Mouse (Mus musculus) CH12.LX (cell line): ENCODE measurements at regions not wholly inside any gene's neighbourhood (a gene's known extent, or its start where the extent isn't known, plus 50 kb on each side); places are given as distances from the start of the nearest gene placed in this dataset.

Experiments used
- DNase-seq: peaks from one replicate; pipeline ENCODE4 v3.0.0-alpha.2; 2013; ENCODE audit errors: extremely low read depth
- H3K27ac ChIP-seq: 2 replicates; pipeline ENCODE4 v1.5.1; 2012; ENCODE audit warnings: low read depth, mild to moderate bottlenecking, control low read depth, moderate library complexity; ENCODE audit not compliant: insufficient read depth
- H3K27me3 ChIP-seq: replicated peaks from 2 replicates; pipeline ENCODE3; 2012; ENCODE audit warnings: inconsistent platforms
- H3K36me3 ChIP-seq, 2 experiments: replicated peaks in 1 of 2; 2 replicates each; pipeline versions ENCODE3 to v1.6.1; 2012; ENCODE audit warnings: inconsistent platforms in 1 of 2, low read length in 1 of 2, mild to moderate bottlenecking in 1 of 2, mixed read lengths in 1 of 2, moderate library complexity in 1 of 2; ENCODE audit not compliant: control insufficient read depth in 1 of 2, insufficient read depth in 1 of 2
- H3K4me1 ChIP-seq, 2 experiments: 2 replicates each; pipeline ENCODE4 v1.6.1; 2012; ENCODE audit warnings: inconsistent platforms in 1 of 2, moderate library complexity in 1 of 2; ENCODE audit not compliant: insufficient read depth in 2 of 2, control insufficient read depth in 1 of 2
- H3K4me2 ChIP-seq: 2 replicates; pipeline ENCODE4 v1.6.1; 2012; ENCODE audit warnings: low read depth, mild to moderate bottlenecking, control low read depth; ENCODE audit not compliant: poor library complexity, insufficient read depth, severe bottlenecking
- H3K4me3 ChIP-seq, 3 experiments: fragments of 150-350 bp in 1 of 3; sonication (generic) in 1 of 3; replicated peaks in 1 of 3; 2 replicates each; pipeline versions ENCODE3 to v1.5.1; 2011 to 2012; ENCODE audit warnings: low read depth in 2 of 3, low read length in 2 of 3, mild to moderate bottlenecking in 2 of 3, moderate library complexity in 2 of 3, control low read depth in 1 of 3, improper control_type of control experiment in 1 of 3, inconsistent platforms in 1 of 3, mixed read lengths in 1 of 3; ENCODE audit not compliant: poor library complexity in 1 of 3
- H3K79me2 ChIP-seq: replicated peaks from 2 replicates; pipeline ENCODE4 v1.6.1; 2012; ENCODE audit warnings: mild to moderate bottlenecking, moderate library complexity; ENCODE audit not compliant: control insufficient read depth, poor library complexity, insufficient read depth, severe bottlenecking; ENCODE audit errors: extremely low read depth
- H3K9ac ChIP-seq: 2 replicates; pipeline ENCODE4 v1.6.1; 2012; ENCODE audit warnings: low read depth, mild to moderate bottlenecking, control low read depth, moderate library complexity; ENCODE audit not compliant: insufficient read depth
- H3K9me3 ChIP-seq: replicated peaks from 2 replicates; pipeline ENCODE3; 2012; ENCODE audit warnings: low read length, inconsistent platforms, mixed read lengths
- E2F4 ChIP-seq: IDR thresholded peaks from 2 replicates; pipeline ENCODE4 v1.6.1; 2011; ENCODE audit warnings: low read depth, low read length, improper control_type of control experiment; ENCODE audit not compliant: insufficient replicate concordance
- ETS1 ChIP-seq: conservative IDR thresholded peaks from 2 replicates; pipeline ENCODE4 v1.6.1; 2012; ENCODE audit warnings: low read depth, mild to moderate bottlenecking, inconsistent platforms, low read length, improper control_type of control experiment, moderate library complexity
- GABPA ChIP-seq: IDR thresholded peaks from 2 replicates; pipeline ENCODE4 v1.6.1; 2012; ENCODE audit warnings: low read depth, low read length, improper control_type of control experiment, inconsistent platforms; ENCODE audit not compliant: insufficient replicate concordance
- IRF4 ChIP-seq: IDR thresholded peaks from 2 replicates; pipeline ENCODE4 v1.6.1; 2014; ENCODE audit warnings: low read depth, mild to moderate bottlenecking, inconsistent platforms, low read length, improper control_type of control experiment
- MAX ChIP-seq: IDR thresholded peaks from 2 replicates; pipeline ENCODE4 v1.6.1; 2011; ENCODE audit warnings: low read length, improper control_type of control experiment
- MAZ ChIP-seq: IDR thresholded peaks from 2 replicates; pipeline ENCODE4 v1.6.1; 2012; ENCODE audit warnings: low read depth, mild to moderate bottlenecking, inconsistent platforms, low read length, improper control_type of control experiment, moderate library complexity
- MEF2A ChIP-seq: IDR thresholded peaks from 2 replicates; pipeline ENCODE4 v1.6.1; 2014; ENCODE audit warnings: low read depth, mild to moderate bottlenecking, inconsistent platforms, low read length, improper control_type of control experiment, borderline replicate concordance
- MYC ChIP-seq: IDR thresholded peaks from 2 replicates; pipeline ENCODE4 v1.6.1; 2011; ENCODE audit warnings: low read depth, mild to moderate bottlenecking, improper control_type of control experiment, low read length
- NRF1 ChIP-seq: IDR thresholded peaks from 2 replicates; pipeline ENCODE4 v1.6.1; 2014; ENCODE audit warnings: low read depth, mild to moderate bottlenecking, inconsistent platforms, low read length, improper control_type of control experiment, moderate library complexity
- PAX5 ChIP-seq: IDR thresholded peaks from 2 replicates; pipeline ENCODE4 v1.6.1; 2012; ENCODE audit warnings: low read length, inconsistent platforms, mixed read lengths
- POLR2AphosphoS2 ChIP-seq: IDR thresholded peaks from 2 replicates; pipeline ENCODE4 v1.6.1; 2011; ENCODE audit warnings: low read depth, low read length, improper control_type of control experiment
- RCOR1 ChIP-seq: conservative IDR thresholded peaks from 2 replicates; pipeline ENCODE4 v1.6.1; 2012; ENCODE audit warnings: low read depth, mild to moderate bottlenecking, inconsistent platforms, low read length, improper control_type of control experiment
- TBP ChIP-seq: conservative IDR thresholded peaks from 2 replicates; pipeline ENCODE4 v1.6.1; 2011; ENCODE audit warnings: low read depth, low read length, improper control_type of control experiment
- ZKSCAN1 ChIP-seq: IDR thresholded peaks from 2 replicates; pipeline ENCODE4 v1.6.1; 2012; ENCODE audit warnings: low read depth, inconsistent platforms, low read length, improper control_type of control experiment, borderline replicate concordance
- ZMIZ1 ChIP-seq: IDR thresholded peaks from 2 replicates; pipeline ENCODE4 v1.6.1; 2012; ENCODE audit warnings: low read depth, mild to moderate bottlenecking, inconsistent platforms, low read length, improper control_type of control experiment
- ZNF384 ChIP-seq: IDR thresholded peaks from 2 replicates; pipeline ENCODE4 v1.6.1; 2012; ENCODE audit warnings: low read depth, low read length, improper control_type of control experiment, inconsistent platforms
- dilution Hi-C: fragments of 300-500 bp; cut with MboI; formaldehyde crosslinking; loops from 2 replicates; pipeline ENCODE4 v1.14.3; 2020; ENCODE audit warnings: low sequenced_read_pairs; ENCODE audit not compliant: extremely low pct_unique_long_range_greater_than_20kb, extremely low pct_ligation_motif_present
- in situ Hi-C: fragments of 300-500 bp; cut with MboI; formaldehyde crosslinking; loops from 3 replicates; pipeline ENCODE4 v1.14.3; 2019; ENCODE audit warnings: low sequenced_read_pairs, low pct_ligation_motif_present, low pct_unique_long_range_greater_than_20kb, mixed read lengths

- in situ Hi-C loops = no loop called here
- Histone ChIP-seq H3K27ac (no peak overlapping the region), H3K9me3 (peaks cover 41% of the 10 kb centered on the region), H3K4me1 (no peaks in the 10 kb centered on the region), H3K79me2 (no peaks in the 10 kb centered on the region), H3K27me3 (no peaks in the 10 kb centered on the region), H3K36me3 (no peaks in the 10 kb centered on the region), H3K9ac (no peak overlapping the region), H3K4me3 (no peak overlapping the region), H3K4me2 (no peak overlapping the region)
- no peak for DNase-seq
- TF ChIP-seq MAX (no peak), MAZ (no peak)
- dilution Hi-C loops = no loop called here
These were observed 234.5 kb upstream of the Dach1 start for GRCm38 (mm10) chr14:98404026-98404425.

GRCm38 (mm10) chr14:98387871-98388270 is 218.3 kb upstream of the Dach1 start:
- no peaks in the 10 kb centered on the region for H3K79me2 ChIP-seq
- H3K4me1 ChIP-seq = no peaks in the 10 kb centered on the region
- TF ChIP-seq ZNF384 (no peak), RCOR1 (no peak), MAX (no peak), IRF4 (no peak), TBP (no peak), E2F4 (no peak), PAX5 (no peak), NRF1 (no peak), MYC (no peak), GABPA (no peak), ETS1 (no peak), MEF2A (no peak), POLR2AphosphoS2 (no peak), ZMIZ1 (no peak), ZKSCAN1 (no peak)
- H3K36me3 ChIP-seq = no peaks in the 10 kb centered on the region
- H3K4me3 ChIP-seq = no peak overlapping the region
- dilution Hi-C loops = no loop called here
- no peak overlapping the region for H3K4me2 ChIP-seq
- H3K27me3 ChIP-seq = no peaks in the 10 kb centered on the region
- no peak for DNase-seq
- peaks cover 23% of the 10 kb centered on the region for H3K9me3 ChIP-seq
- in situ Hi-C loops = no loop called here
- H3K27ac ChIP-seq = no peak overlapping the region
- H3K9ac ChIP-seq = no peak overlapping the region
